Mouse (Mus musculus): ENCODE results near the gene Itm2c. TPM values are rescaled to one million over a fixed set of nuclear protein-coding genes. Genes with fewer than 3 reads are reported as not detected.

The Itm2c gene
- total and polyA plus RNA-seq, 3 experiments = 76.6 to 107 (median 96.2) TPM

GRCm38 (mm10) chr1:85896781-85897700 lies 3.0 kb downstream of the Itm2c start:
- dilution Hi-C loops (cut with MboI; ENCODE audit: extremely low pct_ligation_motif_present, extremely low pct_unique_long_range_greater_than_20kb, low sequenced_read_pairs) = no loop called here

GRCm38 (mm10) chr1:85897901-85898760 lies 4.0 kb downstream of the Itm2c start:
- Histone ChIP-seq H3K79me2 (replicated peaks; ENCODE audit: control insufficient read depth, extremely low read depth, insufficient read depth, poor library complexity, severe bottlenecking) (peaks cover 56% of the 10 kb centered on the region), H3K27me3 (replicated peaks) (no peaks in the 10 kb centered on the region), H3K4me3 (replicated peaks in 1 of 3; ENCODE audit: low read depth in 2 of 3, low read length in 2 of 3, poor library complexity in 1 of 3) (peak overlapping the region in 1 of 3 experiments; percentile 24), H3K9ac (ENCODE audit: insufficient read depth, low read depth) (peak overlapping the region; percentile 86), H3K4me1 (ENCODE audit: control insufficient read depth in 1 of 2, insufficient read depth in 2 of 2) (peaks cover 31 to 71% of the 10 kb centered on the region in 2 experiments), H3K36me3 (replicated peaks in 1 of 2; ENCODE audit: control insufficient read depth in 1 of 2, insufficient read depth in 1 of 2, low read length in 1 of 2) (peaks cover 4 to 31% of the 10 kb centered on the region in 2 experiments), H3K27ac (ENCODE audit: insufficient read depth, low read depth) (peak overlapping the region; percentile 64), H3K9me3 (replicated peaks; ENCODE audit: low read length) (peaks cover 1% of the 10 kb centered on the region), H3K4me2 (ENCODE audit: insufficient read depth, low read depth, poor library complexity, severe bottlenecking) (peak overlapping the region; percentile 93)
- no peak for DNase-seq (ENCODE audit: extremely low read depth)
- no peak for TF ChIP-seq USF1 (IDR thresholded peaks at IDR 0.05; ENCODE audit: low read depth, low read length)
- TF ChIP-seq IRF4 (IDR thresholded peaks at IDR 0.05; ENCODE audit: low read depth, low read length) = peak; percentile 38; the same call in 1 of the 2 replicates
- TF ChIP-seq RCOR1 (conservative IDR thresholded peaks at IDR 0.05; ENCODE audit: low read depth, low read length) = no peak
- TF ChIP-seq BHLHE40 (IDR thresholded peaks at IDR 0.05; ENCODE audit: low read depth, low read length) = no peak
- no peak for TF ChIP-seq MAX (IDR thresholded peaks at IDR 0.05; ENCODE audit: low read length)
- TF ChIP-seq CHD1 (IDR thresholded peaks at IDR 0.05; ENCODE audit: low read depth, low read length) = no peak
- dilution Hi-C loops (cut with MboI; ENCODE audit: extremely low pct_ligation_motif_present, extremely low pct_unique_long_range_greater_than_20kb, low sequenced_read_pairs) = no loop called here
- in situ Hi-C loops (cut with MboI; ENCODE audit: low pct_ligation_motif_present, low pct_unique_long_range_greater_than_20kb, low sequenced_read_pairs) = no loop called here

More at GRCm38 (mm10) chr1:85896781-85897700, 3.0 kb downstream of the Itm2c start:
- peaks cover 23 to 60% of the 10 kb centered on the region in 2 experiments for H3K4me1 ChIP-seq (ENCODE audit: control insufficient read depth in 1 of 2, insufficient read depth in 2 of 2)
- H3K27me3 ChIP-seq (replicated peaks) = no peaks in the 10 kb centered on the region
- H3K9ac ChIP-seq (ENCODE audit: insufficient read depth, low read depth) = peak overlapping the region; percentile 86
- peak overlapping the region; percentile 43 to 83 (median 67) for H3K4me3 ChIP-seq (replicated peaks in 1 of 3; ENCODE audit: low read depth in 2 of 3, low read length in 2 of 3, poor library complexity in 1 of 3)
- peaks cover 50% of the 10 kb centered on the region for H3K79me2 ChIP-seq (replicated peaks; ENCODE audit: control insufficient read depth, extremely low read depth, insufficient read depth, poor library complexity, severe bottlenecking)
- in situ Hi-C loops (cut with MboI; ENCODE audit: low pct_ligation_motif_present, low pct_unique_long_range_greater_than_20kb, low sequenced_read_pairs) = no loop called here
- peak overlapping the region; percentile 93 for H3K4me2 ChIP-seq (ENCODE audit: insufficient read depth, low read depth, poor library complexity, severe bottlenecking)
- H3K9me3 ChIP-seq (replicated peaks; ENCODE audit: low read length) = peaks cover 3% of the 10 kb centered on the region
- peak overlapping the region; percentile 92 for H3K27ac ChIP-seq (ENCODE audit: insufficient read depth, low read depth)
- peaks cover 0 to 20% of the 10 kb centered on the region in 2 experiments for H3K36me3 ChIP-seq (replicated peaks in 1 of 2; ENCODE audit: control insufficient read depth in 1 of 2, insufficient read depth in 1 of 2, low read length in 1 of 2)
- TF ChIP-seq ZMIZ1 (IDR thresholded peaks at IDR 0.05; ENCODE audit: low read depth, low read length) = no peak; the same call in 1 of the 2 replicates
- peak; percentile 44; the same call in 1 of the 2 replicates for TF ChIP-seq POLR2A (IDR thresholded peaks at IDR 0.05; ENCODE audit: low read depth, low read length)
- TF ChIP-seq GABPA (IDR thresholded peaks at IDR 0.05; ENCODE audit: insufficient replicate concordance, low read depth, low read length) = no peak
- TF ChIP-seq MYC (IDR thresholded peaks at IDR 0.05; ENCODE audit: low read depth, low read length) = peak; percentile 50; the same call in 1 of the 2 replicates
- TF ChIP-seq USF1 (IDR thresholded peaks at IDR 0.05; ENCODE audit: low read depth, low read length) = no peak
- peak; percentile 63 for TF ChIP-seq MXI1 (IDR thresholded peaks at IDR 0.05; ENCODE audit: low read depth, low read length)
- TF ChIP-seq SIN3A (IDR thresholded peaks at IDR 0.05; ENCODE audit: low read length) = peak; percentile 68; the same call in 1 of the 2 replicates
- TF ChIP-seq ELF1 (IDR thresholded peaks at IDR 0.05; ENCODE audit: low read depth, low read length) = peak; percentile 75
- TF ChIP-seq MEF2A (IDR thresholded peaks at IDR 0.05; ENCODE audit: borderline replicate concordance, low read depth, low read length) = 0 out of 2 replicates have a peak, but pooled peaks have one; percentile 25
- no peak for TF ChIP-seq JUND (conservative IDR thresholded peaks at IDR 0.05; ENCODE audit: low read depth, low read length)
- no peak for TF ChIP-seq MAFK (IDR thresholded peaks at IDR 0.05; ENCODE audit: insufficient replicate concordance, low read length)
- TF ChIP-seq BHLHE40 (IDR thresholded peaks at IDR 0.05; ENCODE audit: low read depth, low read length) = 0 out of 2 replicates have a peak, but pooled peaks have one; percentile 3
- no peak; the same call in 1 of the 2 replicates for TF ChIP-seq TBP (conservative IDR thresholded peaks at IDR 0.05; ENCODE audit: low read depth, low read length)
- peak; percentile 27; the same call in 1 of the 2 replicates for TF ChIP-seq CHD2 (IDR thresholded peaks at IDR 0.05; ENCODE audit: low read length)
- peak; percentile 11; the same call in 1 of the 2 replicates for TF ChIP-seq EP300 (IDR thresholded peaks at IDR 0.05; ENCODE audit: low read length)
- peak; percentile 27; the same call in 1 of the 2 replicates for TF ChIP-seq NELFE (IDR thresholded peaks at IDR 0.05; ENCODE audit: low read depth, low read length)
- TF ChIP-seq KAT2A (IDR thresholded peaks at IDR 0.05; ENCODE audit: insufficient replicate concordance, low read length) = no peak
- peak; percentile 13; the same call in 1 of the 2 replicates for TF ChIP-seq TCF12 (IDR thresholded peaks at IDR 0.05; ENCODE audit: low read depth, low read length)
- no peak for TF ChIP-seq CTCF (conservative IDR thresholded peaks at IDR 0.05 in 1 of 2, IDR thresholded peaks at IDR 0.05 in 1 of 2; ENCODE audit: low read depth in 2 of 2, low read length in 2 of 2)
- peak; percentile 87 for DNase-seq (ENCODE audit: extremely low read depth)

Measured in CH12.LX (cell line).